Mouse (Mus musculus) gastrocnemius, adult 8-10 months (tissue): ENCODE measurements around the gene Ash1l. TPM values are rescaled to one million over a fixed set of nuclear protein-coding genes. Genes with fewer than 3 reads are reported as not detected.

Source experiments
- DNase-seq, 2 experiments: peaks; one replicate each; pipeline ENCODE4 v3.0.0; 2022; ENCODE audit warnings: low spot score in 2 of 2
- total RNA-seq, 4 experiments: library from RNA; stranded (reverse); gene quantifications; 2 replicates each; pipeline ENCODE4 v1.2.4; 2022

Gene Ash1l
- total RNA-seq, result 10 to 100 TPM; 29.8 to 38.9 (median 33.9) TPM

DNA sequence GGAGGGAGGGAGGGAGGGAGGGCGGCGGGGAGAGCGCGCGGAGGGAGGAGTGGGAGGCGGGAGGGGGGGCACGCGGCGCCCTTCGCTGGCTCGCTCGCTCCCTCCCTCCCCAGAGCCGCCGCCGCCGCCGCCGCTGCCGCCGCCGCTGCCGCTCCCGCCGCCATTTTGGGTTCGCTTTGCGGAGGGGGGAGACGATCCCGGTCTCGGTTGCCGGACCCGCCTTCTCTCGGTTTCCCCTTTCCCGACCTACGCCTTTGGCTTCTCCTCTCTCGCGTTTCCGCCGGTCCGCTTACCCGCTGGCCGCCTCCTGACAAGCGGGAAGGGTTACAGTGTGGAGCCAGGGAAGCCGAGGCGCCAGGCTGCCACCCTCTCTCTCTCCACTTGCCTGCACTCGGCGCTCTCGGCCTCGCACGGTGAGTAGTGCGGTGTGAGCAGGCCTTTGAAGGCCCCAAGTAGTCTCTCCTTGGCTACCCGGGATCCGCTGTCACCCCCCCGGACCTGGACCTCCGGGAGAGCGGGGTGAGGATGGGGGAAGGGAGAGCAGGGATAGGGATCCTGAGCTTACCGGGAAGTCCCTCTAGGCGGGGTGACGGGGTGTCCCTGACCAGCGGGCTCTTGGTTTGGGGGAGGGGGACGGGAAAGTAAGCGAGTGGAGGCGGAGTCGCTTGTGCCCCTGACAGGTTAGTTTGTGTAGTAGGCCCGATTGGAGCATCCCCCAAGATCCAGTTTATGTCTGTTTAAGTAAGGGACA, at the start of gene Ash1l, which contains the start of gene Dap3:
Gene Ash1l, plus strand, starts transcription at position 47 of the 751 bp plus-strand sequence.
Gene Dap3, minus strand, starts transcription at position 606 of the 751 bp plus-strand sequence.
- DNase-seq, result peak; percentile 61 to 68

DNA sequence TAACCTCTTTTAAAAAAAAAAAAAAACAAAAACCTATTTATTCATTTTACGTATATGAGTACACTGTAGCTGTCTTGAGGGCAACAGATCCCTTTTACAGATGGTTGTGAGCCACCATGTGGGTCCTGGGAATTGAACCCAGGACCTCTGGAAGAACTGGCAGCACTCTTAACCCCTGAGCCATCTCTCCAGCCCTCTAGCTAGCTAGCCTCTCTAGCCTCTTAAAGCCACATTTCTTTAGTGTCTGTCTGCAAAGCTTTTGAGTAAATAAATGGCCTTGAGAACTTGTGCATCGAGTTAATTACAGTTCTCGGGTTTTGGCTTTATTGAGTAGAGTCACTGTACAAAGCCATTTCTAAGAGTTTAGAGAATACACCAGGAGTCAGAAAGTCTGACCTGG, 45.6 kb upstream of the Ash1l start:
- no peak for DNase-seq

DNA sequence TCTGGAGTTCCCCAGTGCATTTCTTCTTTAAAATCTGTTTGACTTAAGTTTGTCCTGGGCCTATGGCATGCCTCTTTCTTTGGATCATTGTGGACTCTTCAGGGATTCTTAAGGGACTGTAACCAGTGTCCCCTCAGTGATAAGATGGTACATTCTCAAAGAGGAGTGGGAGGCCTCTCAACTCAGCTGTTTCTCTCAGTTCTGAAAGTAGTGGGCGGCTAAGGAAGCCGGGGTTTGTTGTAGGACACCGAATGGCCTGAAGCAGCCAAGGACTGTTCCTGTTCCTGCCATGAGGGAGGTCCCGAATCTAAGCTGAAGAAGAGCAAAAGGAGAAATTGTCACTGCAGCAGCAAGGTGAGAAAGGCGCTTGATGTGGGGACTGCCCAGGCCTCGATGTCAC, 45.2 kb upstream of the Ash1l start:
- no peak for DNase-seq

DNA sequence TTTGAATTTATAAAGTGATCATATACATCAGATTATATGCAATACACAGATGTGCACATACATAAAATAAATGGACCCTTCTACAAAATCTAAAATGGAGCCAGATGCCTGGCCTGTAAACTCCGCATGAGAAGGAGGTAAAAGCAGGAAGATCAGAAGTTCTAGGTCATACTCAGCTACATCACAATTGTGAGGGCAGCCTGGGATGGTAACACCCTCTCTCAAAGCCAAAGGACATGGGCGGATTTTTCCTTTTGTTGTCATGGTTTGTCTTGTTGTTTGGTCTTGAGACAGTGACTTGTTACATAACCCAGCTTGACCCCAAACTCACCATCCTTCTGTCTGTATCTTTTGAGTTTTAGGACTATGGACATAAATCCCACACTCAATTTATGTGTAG, 44.7 kb upstream of the Ash1l start:
- DNase-seq, result no peak

DNA sequence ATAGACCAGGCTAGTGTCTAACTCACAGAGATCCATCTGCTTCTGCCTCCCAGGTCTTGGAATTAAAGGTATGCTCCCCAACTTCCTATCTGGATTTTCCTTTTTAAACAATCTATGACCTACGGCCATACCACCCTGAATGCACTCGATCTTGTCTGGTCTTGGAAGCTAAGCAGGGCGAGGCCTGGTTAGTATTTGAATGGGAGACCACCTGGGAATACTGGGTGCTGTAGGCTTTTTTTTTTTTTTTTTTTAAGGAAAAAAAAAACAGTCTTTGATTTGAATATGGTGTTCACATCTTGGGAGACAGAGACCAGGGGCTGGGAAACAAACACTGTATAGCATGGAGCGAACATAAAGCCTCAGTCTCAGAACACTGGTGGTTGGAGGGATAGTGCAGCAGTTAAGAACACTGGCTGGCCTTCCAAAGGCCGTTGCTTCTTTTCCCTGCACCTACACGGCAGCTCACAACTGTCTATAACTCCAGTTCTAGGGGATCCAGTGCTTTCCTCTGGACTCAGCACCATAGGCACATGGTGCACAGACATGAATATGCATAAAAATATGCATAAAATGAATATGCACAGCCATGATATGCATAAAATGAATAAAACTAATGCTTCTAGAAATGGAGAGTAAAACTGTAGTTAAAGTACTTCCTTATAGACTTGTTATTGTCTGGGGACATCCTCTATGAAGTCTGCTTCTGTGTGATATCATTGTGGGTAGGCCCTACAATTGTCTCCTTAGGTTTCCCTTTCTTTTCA, 43.8 kb upstream of the Ash1l start:
- no peak for DNase-seq

DNA sequence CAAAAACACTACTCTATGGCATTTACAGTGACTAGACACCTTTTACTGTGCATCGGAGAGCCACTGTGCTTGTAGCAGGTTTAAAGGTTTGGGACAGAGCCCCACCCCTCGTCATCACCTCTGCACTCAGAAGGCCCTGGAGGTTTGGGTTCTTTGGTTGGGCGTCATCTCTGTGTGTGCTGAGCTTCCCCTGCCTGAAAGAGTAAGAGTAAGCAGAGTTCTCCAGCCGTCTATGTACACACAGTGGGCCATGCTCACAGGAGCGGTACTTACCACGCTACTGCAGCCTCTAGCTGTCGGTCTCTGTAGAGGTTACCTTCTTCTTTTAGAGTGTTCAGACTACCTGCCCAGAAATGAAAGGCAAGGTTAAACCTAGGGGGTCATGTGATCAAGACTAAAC, 37.8 kb upstream of the Ash1l start:
- DNase-seq, result no peak

DNA sequence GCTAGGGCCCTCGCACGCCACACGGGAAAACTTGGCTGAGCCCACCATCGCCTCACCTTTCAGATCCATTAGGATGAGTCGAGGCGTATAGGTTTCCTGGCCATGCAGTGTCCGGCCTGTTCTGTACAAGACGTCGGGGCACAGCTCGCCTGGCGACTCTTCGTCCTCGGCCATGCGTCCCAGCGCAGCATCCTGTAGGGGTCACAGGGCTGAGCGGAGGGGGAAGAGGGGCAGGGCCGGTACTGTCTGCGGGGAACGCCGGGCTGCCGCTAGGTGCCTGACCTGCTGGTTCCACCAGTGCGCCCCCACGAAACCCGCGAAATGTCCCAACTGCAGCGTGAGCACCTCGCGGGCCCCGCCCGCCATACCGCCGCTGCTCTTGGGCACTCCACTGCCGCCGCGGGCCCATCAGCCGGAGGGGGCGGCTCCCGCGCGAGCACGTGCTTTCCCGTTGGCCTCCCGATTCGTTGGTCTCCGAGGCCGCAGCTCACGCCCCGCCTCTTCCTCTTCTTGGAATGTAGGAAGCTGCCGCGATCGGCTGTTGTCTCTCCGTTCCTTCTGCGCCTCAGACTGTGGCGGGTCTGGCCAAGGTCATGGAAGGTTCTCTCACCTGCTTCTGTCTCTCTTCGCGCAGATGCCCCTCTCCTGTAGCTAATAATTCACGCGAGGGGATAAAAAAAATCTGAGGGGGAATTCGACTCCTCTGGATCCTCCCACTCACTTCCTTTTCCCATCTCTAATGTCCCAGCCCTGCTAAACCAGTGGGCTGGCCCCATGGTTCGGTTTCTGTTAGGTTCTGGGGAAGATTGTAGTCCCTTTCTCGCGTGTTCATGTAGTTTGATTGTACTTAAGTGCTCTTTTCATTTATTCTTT, 36.7 kb upstream of the Ash1l start, which contains the start of gene Msto1:
Gene Msto1, minus strand, starts transcription at position 489 of the 873 bp plus-strand sequence.
- peak; percentile 84 to 87 for DNase-seq

DNA sequence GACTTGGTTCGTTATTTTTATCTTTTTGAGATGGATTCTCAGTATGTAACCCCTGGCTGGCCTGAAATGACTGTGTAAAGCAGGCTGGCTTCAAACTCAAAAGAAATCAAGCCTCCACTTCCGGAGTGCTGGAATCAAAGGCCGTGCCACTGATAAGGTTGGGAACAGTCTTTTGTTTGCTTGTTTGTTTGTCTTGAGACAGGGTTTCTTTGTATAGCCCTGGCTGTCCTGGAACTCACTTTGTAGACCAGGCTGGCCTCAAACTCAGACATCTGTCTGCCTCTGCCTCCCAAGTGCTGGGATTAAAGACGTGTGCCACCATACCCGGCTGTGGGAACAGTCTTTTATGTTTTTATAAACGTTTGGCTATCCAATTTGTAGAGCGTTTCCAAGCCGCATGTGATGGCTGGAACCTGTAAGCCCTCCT, 36.0 kb upstream of the Ash1l start:
- no peak for DNase-seq

DNA sequence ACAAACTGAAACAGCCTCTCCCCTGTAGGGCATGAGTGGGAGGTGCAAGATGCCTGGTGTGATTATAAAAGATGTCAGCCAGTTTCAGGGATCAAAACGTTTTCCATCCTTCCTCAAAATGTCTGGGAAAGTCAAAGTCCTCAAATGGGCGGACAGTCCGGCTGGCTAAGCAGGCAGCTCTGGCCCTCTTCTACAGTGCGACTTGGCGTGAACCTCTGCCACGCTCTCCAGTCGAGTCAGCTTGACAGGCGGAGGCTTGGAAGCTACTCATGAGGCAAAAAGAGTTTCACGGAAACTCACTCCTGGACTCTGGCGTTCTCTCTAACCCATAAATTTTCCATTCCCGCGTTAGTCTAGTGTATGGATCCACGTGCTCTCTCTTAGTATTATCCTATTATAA, 31.4 kb upstream of the Ash1l start:
- DNase-seq, result no peak

DNA sequence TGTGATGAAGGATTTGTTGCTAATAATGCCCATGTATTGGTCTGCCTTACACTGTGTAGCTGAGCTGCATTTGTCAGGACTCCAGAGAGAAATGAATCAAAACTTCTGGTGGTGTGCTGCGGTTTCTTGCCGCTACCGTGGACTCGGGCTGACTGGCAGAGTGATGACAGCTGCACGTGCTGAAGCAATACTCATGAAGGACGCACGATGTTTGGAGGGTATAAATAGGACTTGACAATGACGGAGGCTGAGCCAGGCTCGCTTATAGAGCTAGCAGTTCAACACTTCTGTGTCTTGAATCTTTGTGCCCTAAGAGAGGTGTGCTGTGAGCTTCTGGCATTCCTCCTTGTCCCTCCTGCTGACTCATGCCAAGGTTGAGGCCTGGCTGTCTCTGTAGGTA, 29.0 kb upstream of the Ash1l start:
- DNase-seq, result no peak

DNA sequence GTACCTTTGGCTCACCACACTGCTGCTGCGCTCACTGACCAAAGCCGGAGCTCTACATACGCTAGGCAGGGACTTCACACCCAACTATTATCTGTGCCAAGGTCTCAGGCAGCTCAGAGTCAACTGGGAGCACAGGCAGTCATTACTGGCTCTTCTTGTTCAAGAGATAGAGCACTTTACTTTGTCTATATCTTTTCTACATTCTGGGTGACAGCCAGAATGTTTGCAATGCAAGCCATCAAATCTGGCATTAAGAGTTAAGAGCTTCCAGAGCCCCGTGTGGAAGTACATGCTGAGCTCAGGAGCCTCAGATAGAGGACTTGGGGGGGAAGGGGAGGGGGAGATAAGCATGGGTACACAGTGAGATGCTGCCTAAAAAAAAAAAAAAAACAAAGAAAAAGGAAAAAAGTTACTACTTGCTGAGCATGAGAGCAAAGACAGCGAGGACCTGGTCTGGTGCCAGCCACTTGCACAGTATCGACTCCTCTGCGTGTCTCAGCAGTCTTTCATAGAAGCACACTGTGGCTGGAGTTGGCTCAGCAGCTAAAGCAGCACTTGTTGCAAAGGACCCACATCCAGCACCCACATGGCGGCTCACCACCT, 26.3 kb upstream of the Ash1l start:
- no peak for DNase-seq

DNA sequence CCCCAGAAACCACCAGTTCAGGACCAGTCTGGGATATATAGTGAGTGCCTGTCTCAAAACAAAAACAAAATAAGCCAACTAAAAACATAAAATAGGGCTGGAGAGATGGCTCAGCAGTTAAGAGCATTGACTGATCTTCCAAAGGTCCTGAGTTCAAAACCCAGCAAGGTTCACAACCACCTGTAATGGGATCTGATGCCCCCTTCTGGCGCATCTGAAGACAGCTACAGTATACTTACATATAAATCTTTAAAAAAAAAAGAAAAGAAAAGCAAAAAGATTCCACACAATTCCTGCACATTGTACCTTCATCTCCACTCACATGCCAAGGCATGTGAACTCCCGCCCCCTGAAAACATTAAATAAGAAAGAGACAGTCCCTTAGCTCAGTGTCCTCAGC, 24.8 kb upstream of the Ash1l start:
- no peak for DNase-seq

DNA sequence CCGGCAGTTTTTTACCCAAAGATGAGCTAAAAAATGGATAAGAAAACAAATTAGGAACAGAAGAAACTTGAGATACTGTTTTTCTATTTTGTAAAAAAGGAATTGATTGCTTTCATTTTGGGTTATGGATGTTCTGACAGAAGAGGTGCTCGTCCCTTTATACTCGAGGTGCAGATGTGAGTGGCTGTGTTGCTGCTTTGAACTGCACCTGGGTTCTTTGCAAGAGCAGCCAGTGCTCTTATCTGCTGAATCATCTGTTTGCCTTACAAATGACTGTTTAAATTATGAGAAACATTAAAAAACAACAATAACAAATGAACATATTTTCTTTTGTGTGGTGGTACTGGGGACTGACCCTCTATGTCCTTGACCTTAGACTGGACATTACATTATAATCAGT, 20.9 kb upstream of the Ash1l start:
- DNase-seq, result no peak

DNA sequence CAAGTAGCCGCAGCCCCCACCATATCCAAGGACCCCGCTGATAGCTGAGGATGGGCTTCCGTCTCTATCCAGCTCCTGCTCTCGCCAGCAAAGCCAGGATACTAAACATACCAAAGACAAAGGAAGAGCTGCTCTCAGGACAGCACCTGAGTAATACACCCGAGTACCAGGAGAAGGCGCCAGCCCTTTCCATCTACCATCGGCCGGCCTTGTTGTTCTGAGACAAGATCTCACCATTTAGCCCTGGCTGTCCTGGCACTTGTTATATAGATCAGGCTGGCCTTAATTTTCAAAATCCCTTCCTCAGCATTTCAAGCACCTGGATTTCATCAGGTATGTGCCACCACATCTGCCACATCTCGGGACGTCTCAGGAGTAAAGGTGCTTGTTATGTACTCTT, 11.4 kb upstream of the Ash1l start:
- no peak for DNase-seq

DNA sequence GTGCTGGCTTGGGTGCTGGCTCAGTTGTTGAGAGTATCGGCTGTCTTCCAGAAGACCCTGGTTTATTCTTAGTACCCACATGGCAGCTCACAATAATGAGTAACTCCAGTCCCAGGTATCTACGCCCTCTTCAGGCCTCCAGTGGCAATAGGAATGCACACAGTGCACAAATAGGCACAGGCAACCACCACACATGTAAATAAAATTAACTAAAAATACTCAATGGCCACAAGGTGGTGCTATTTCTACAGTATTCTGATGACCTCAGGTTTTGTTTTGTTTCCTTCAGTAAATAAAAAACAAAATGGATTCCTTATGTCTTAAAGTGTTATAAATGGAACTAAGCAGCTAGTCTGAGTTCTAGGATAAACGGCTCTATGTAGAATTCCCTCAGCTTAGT, 10.7 kb upstream of the Ash1l start:
- DNase-seq, result no peak

DNA sequence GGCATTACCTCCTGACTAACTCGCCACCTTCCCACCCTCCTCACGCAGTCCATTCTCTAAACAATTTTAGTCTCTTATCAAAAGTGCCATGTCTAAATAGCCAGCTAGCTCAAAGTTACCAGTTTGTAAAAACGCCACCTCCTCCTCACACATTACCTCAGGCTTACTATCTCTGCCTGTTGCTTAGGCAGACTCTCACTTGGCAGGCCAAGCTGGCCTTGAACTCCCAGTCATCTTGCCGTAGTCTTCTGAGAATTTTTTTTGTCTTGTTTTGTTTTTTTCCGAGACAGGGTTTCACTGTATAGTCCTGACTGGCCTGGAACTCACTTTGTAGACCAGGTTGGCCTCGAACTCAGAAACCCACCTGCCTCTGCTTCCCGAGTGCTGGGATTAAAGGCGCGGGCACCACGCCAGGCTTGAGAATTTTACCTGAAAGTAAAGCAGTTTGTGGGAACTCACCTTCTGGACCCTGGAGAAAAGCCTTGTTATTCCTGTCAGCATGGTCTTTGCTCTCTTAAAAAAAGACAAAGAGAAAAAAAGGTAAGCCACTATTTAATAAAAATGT, 8.0 kb upstream of the Ash1l start:
- no peak for DNase-seq

DNA sequence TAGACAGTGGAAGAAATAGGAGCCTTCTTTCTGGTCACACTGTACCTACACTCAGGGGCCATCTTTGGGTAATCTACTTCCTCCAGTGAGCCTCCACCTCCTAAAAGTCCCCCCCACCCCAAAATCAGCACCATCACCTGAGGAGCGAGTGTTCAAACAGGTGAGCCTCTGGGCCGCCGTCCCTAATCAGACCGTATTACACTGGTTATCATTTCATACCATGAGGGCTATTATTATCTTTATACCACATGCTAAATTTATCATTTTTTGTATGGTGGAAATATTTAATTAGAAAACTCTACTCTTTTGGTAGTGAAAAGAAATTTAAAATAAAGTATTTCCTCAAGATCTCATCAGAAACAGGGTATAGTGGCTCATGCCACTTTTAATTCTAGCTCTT, 6.3 kb upstream of the Ash1l start:
- no peak for DNase-seq

DNA sequence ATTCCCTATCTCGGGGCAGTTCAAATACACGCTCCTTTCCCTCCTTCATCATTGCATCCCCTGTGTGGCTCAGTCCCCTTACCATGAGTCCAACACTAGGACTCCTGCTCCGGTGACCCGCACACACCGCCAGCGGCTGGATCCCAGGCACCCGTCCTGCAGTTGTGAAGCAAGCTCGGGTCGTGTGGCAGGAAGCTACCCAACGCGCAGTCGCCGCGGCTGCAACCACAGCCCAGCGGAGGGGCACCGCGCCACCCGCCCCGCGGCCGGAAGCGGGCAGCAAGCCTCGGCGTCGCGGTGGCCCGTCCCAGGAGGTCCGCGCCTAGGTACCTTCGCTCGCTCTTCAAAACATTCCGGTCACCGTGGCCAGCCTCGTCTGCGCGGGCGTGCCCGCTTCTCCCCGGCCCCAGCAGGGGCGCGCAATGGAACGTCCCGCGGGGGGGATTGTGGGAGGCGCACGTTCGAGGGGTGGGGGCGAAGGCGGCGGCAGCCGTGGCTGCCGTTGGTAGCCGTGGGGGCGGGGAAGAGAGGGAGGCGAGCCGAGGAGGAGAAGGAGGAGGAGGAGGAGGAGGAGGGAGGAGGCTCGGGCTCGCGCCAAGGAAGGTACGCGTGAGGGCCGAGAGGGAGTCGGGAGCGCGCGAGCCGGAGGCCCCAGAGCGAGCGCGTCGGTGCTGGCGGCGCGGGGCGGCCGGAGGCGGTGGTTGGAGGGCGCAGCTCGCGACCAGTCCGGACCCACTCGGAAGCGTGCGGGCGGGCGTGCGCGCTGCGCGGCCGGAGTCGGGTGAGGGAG, 441 bp upstream of the Ash1l start:
- DNase-seq, result peak; percentile 83 to 88

DNA sequence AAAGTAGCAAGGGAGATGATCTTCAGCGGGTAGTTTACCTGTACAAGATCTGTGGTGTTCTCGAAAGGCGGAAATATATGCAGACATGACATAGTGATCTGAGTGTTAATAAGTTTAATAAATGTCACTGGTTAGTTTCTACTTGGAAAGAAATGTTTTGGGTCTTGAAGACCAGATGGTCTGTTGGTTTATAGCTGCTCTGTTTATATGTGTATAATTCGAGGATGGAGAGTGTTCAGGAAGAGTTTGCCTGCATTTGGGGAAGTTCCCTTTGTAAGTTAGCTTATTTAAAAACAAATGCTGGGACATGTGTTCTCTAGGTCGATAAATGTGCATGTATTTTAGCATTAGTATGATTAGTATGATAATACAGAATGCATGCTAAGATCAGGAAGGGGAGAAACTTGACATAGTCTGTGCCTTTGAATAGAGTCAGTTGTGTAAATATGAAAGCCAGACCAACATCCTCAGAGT, 942 bp downstream of the Ash1l start:
- no peak for DNase-seq

DNA sequence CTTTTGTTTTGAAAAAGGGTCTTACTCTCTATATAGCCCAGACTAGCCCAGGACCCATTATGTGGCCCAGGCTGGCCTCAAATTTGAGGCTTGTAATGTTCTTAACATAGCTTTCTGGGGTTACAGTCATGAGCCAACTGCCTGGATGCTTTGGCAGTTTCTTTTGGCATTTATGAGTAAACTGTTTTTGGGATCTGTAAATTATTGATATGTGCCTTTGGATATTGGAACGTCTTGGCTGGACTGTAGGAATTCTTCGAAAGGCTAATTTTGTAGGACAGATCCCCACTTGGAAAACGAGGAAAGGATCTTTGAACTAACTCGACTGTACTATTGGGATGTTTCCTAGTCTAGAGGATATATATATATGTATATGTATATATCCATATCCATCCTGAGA, 2.8 kb downstream of the Ash1l start:
- no peak for DNase-seq
